ENCODE assay signal across 8 mouse cellular contexts in genomic region chr12:75893392-75893791, GRCm38 (mm10).
DNase-seq lines count a peak whose midpoint lies in the region; ATAC-seq lines count a peak whose summit lies in the region.

No protein-coding gene starts in this region.

- H3K9ac ChIP-seq in hindbrain, embryonic 11.5 days (ENCODE audit: low read depth, low read length) = no peak overlapping the region
- no peak overlapping the region for H3K9ac ChIP-seq in hindbrain, embryonic 16.5 days (ENCODE audit: low read depth, low read length)

- no peak for ATAC-seq in hindbrain, embryonic 11.5 days (ENCODE audit: low FRiP score)
- no peak for ATAC-seq in hindbrain, embryonic 16.5 days

- WGBS in hindbrain, embryonic 11.5 days = 80% methylated on average over 5 of the region's 5 CpGs
- 85% methylated on average over 5 of the region's 5 CpGs for WGBS in hindbrain, embryonic 16.5 days

- H3K36me3 ChIP-seq in hindbrain, embryonic 11.5 days (ENCODE audit: control insufficient read depth, insufficient read depth, low read length) = 0 out of 2 replicates have a peak, but pooled peaks cover 5% of the 10 kb centered on the region
- H3K36me3 ChIP-seq in hindbrain, embryonic 16.5 days (ENCODE audit: control insufficient read depth, insufficient read depth, low read length) = no peaks in the 10 kb centered on the region

- no peaks in the 10 kb centered on the region for H3K9me3 ChIP-seq in hindbrain, embryonic 11.5 days (ENCODE audit: control insufficient read depth, low read length)
- H3K9me3 ChIP-seq in hindbrain, embryonic 16.5 days (ENCODE audit: control insufficient read depth, low read length) = no peaks in the 10 kb centered on the region

- peak; percentile 36 for DNase-seq in hindbrain, embryonic 11.5 days (ENCODE audit: low spot score)
- peak; percentile 12 to 14 for DNase-seq in B cell, adult 2 months
- peak; percentile 52 for DNase-seq in MN1 (ENCODE audit: low spot score)
- peak; percentile 48 to 64 for DNase-seq in kidney, postnatal 36 days
- DNase-seq in left cerebral cortex, adult 11 months (ENCODE audit: low spot score) = no peak
- DNase-seq in T-cell, adult 2 months (ENCODE audit: low spot score) = no peak
- DNase-seq in right cerebral cortex, postnatal 4 days = no peak

- H3K4me3 ChIP-seq in hindbrain, embryonic 11.5 days (ENCODE audit: low read depth, low read length) = no peak overlapping the region
- H3K4me3 ChIP-seq in hindbrain, embryonic 16.5 days (ENCODE audit: low read length) = no peak overlapping the region

- no peaks in the 10 kb centered on the region for H3K4me1 ChIP-seq in hindbrain, embryonic 11.5 days (replicated peaks; ENCODE audit: control insufficient read depth, insufficient read depth, low read length)
- H3K4me1 ChIP-seq in hindbrain, embryonic 16.5 days (ENCODE audit: control insufficient read depth, insufficient read depth, low read depth, low read length) = no peaks in the 10 kb centered on the region

- H3K27me3 ChIP-seq in hindbrain, embryonic 11.5 days (ENCODE audit: control insufficient read depth, insufficient read depth, low read length) = no peaks in the 10 kb centered on the region
- no peaks in the 10 kb centered on the region for H3K27me3 ChIP-seq in hindbrain, embryonic 16.5 days (replicated peaks; ENCODE audit: control insufficient read depth, insufficient read depth, low read length)

- H3K27ac ChIP-seq in hindbrain, embryonic 11.5 days (ENCODE audit: low read depth, low read length) = no peak overlapping the region
- no peak overlapping the region for H3K27ac ChIP-seq in hindbrain, embryonic 16.5 days (ENCODE audit: low read depth, low read length)

- no peak overlapping the region for H3K4me2 ChIP-seq in hindbrain, embryonic 11.5 days (replicated peaks; ENCODE audit: low read depth, low read length)
- H3K4me2 ChIP-seq in hindbrain, embryonic 16.5 days (ENCODE audit: low read length) = no peak overlapping the region

Comparison
In these comparisons a context has a peak if more than half of its experiments do, and no peak if none do; other contexts are left out.
1. DNase-seq: peak in hindbrain, embryonic 11.5 days (single experiment), B cell, adult 2 months (2 of 2), MN1 (single experiment) and kidney, postnatal 36 days (2 of 2); none in left cerebral cortex, adult 11 months (single experiment), T-cell, adult 2 months (single experiment) and right cerebral cortex, postnatal 4 days (single experiment).